Comparison of ENCODE assay signal across 19 mouse cellular contexts in genomic region chr17:67047697-67048096, GRCm38 (mm10).
A peak's percentile ranks its signal among the peaks of the same experiment; 100 is the strongest.
DNase-seq lines count a peak whose midpoint lies in the region; ATAC-seq and TF ChIP-seq lines count a peak whose summit lies in the region.
"Had no signal": no experiment of that assay in that cellular context is flagged by ENCODE, and none has a peak within 500 bp of the region (broad histone marks: within the 10 kb centered on the region; RNA-seq: fewer than 3 reads in every experiment).

No protein-coding gene starts in this region.

- no peak overlapping the region for H3K9ac ChIP-seq in forebrain, embryonic 12.5 days
- peak overlapping the region; percentile 49 for H3K9ac ChIP-seq in hindbrain, embryonic 14.5 days
- H3K9ac ChIP-seq in midbrain, embryonic 16.5 days (ENCODE audit: low read depth, low read length), result peak overlapping the region; percentile 50
- H3K9ac ChIP-seq: liver, embryonic 13.5 days had no signal

- H3K4me2 ChIP-seq in forebrain, embryonic 12.5 days, result peak overlapping the region; percentile 4
- peak overlapping the region; percentile 42 for H3K4me2 ChIP-seq in hindbrain, embryonic 14.5 days (replicated peaks)
- H3K4me2 ChIP-seq in midbrain, embryonic 16.5 days (ENCODE audit: low read length), result peak overlapping the region; percentile 41
- H3K4me2 ChIP-seq: liver, embryonic 13.5 days had no signal

- no peaks in the 10 kb centered on the region for H3K36me3 ChIP-seq in forebrain, embryonic 12.5 days (replicated peaks)
- H3K36me3 ChIP-seq in hindbrain, embryonic 14.5 days (replicated peaks; ENCODE audit: control insufficient read depth, insufficient read depth), result no peaks in the 10 kb centered on the region
- no peaks in the 10 kb centered on the region for H3K36me3 ChIP-seq in midbrain, embryonic 16.5 days (ENCODE audit: control insufficient read depth, insufficient read depth, low read length)
- H3K36me3 ChIP-seq: liver, embryonic 13.5 days had no signal

- WGBS in forebrain, embryonic 12.5 days, result 34% methylated on average over 4 of the region's 4 CpGs
- 34% methylated on average over 4 of the region's 4 CpGs for WGBS in hindbrain, embryonic 14.5 days
- WGBS in midbrain, embryonic 16.5 days, result 35% methylated on average over 4 of the region's 4 CpGs

- no peak for TF ChIP-seq CTCF in left cerebral cortex, adult 2 months (IDR thresholded peaks at IDR 0.05)

- H3K4me1 ChIP-seq in forebrain, embryonic 12.5 days, result peaks cover 6% of the 10 kb centered on the region; the same call in 1 of the 2 replicates
- H3K4me1 ChIP-seq in hindbrain, embryonic 14.5 days (replicated peaks; ENCODE audit: control insufficient read depth, insufficient read depth, low read length), result peaks cover 12% of the 10 kb centered on the region
- no peaks in the 10 kb centered on the region for H3K4me1 ChIP-seq in midbrain, embryonic 16.5 days (ENCODE audit: control insufficient read depth, insufficient read depth, low read length)
- H3K4me1 ChIP-seq: liver, embryonic 13.5 days had no signal

- no peaks in the 10 kb centered on the region for H3K27me3 ChIP-seq in forebrain, embryonic 12.5 days
- H3K27me3 ChIP-seq in hindbrain, embryonic 14.5 days (ENCODE audit: control insufficient read depth, insufficient read depth, low read length), result no peaks in the 10 kb centered on the region
- no peaks in the 10 kb centered on the region for H3K27me3 ChIP-seq in midbrain, embryonic 16.5 days (ENCODE audit: control insufficient read depth, insufficient read depth, low read depth, low read length)
- H3K27me3 ChIP-seq: CH12.LX; liver, embryonic 13.5 days had no signal

- no peaks in the 10 kb centered on the region for H3K9me3 ChIP-seq in forebrain, embryonic 12.5 days
- no peaks in the 10 kb centered on the region for H3K9me3 ChIP-seq in hindbrain, embryonic 14.5 days (ENCODE audit: control insufficient read depth, low read length)
- no peaks in the 10 kb centered on the region for H3K9me3 ChIP-seq in midbrain, embryonic 16.5 days (replicated peaks; ENCODE audit: control insufficient read depth, low read length, poor library complexity, severe bottlenecking)
- H3K9me3 ChIP-seq: liver, embryonic 13.5 days had no signal

- intact Hi-C loops in left cerebral cortex, adult 2 months (cut with DNase I), result no loop called here

- ATAC-seq in forebrain, embryonic 12.5 days (ENCODE audit: low FRiP score), result 0 out of 2 replicates have a peak, but pooled peaks have one; percentile 27
- ATAC-seq in hindbrain, embryonic 14.5 days (ENCODE audit: low FRiP score), result peak; percentile 21; the same call in 1 of the 2 replicates
- ATAC-seq in midbrain, embryonic 16.5 days, result peak; percentile 26; the same call in 1 of the 2 replicates
- ATAC-seq: lung, postnatal 0 days had no signal

- no peak overlapping the region for H3K4me3 ChIP-seq in forebrain, embryonic 12.5 days (replicated peaks)
- 0 out of 2 replicates have a peak overlapping the region, but pooled peaks have one; percentile 15 for H3K4me3 ChIP-seq in hindbrain, embryonic 14.5 days (replicated peaks; ENCODE audit: low read length)
- H3K4me3 ChIP-seq in midbrain, embryonic 16.5 days (ENCODE audit: low read depth, low read length), result peak overlapping the region; percentile 27
- H3K4me3 ChIP-seq in left cerebral cortex, adult 2 months, result no peak overlapping the region
- H3K4me3 ChIP-seq: heart, adult 2 months; liver, embryonic 13.5 days had no signal

- DNase-seq in embryo, embryonic 10.5 days (ENCODE audit: low spot score), result peak; percentile 3
- DNase-seq in embryo, embryonic 10 days (ENCODE audit: low spot score), result no peak
- no peak for DNase-seq in hindbrain, embryonic 14.5 days (ENCODE audit: low spot score)
- no peak for DNase-seq in adrenal gland, adult (ENCODE audit: inconsistent age in 2 of 2, low spot score in 1 of 2)
- no peak for DNase-seq in lung, postnatal 25 days (ENCODE audit: low spot score)
- no peak for DNase-seq in left cerebral cortex, adult 2 months (ENCODE audit: extremely low spot score in 1 of 2, low spot score in 2 of 2)
- DNase-seq: heart, adult 2 months; heart, postnatal 14 days; kidney, adult 11 months; kidney, postnatal 14 days; layer of hippocampus, adult 9-11 months; left cerebral cortex, postnatal 4 days; liver, embryonic 13.5 days; thymus, postnatal 25 days had no signal

- no peak overlapping the region for H3K27ac ChIP-seq in forebrain, embryonic 12.5 days
- H3K27ac ChIP-seq in hindbrain, embryonic 14.5 days, result peak overlapping the region; percentile 47; the same call in 1 of the 2 replicates
- peak overlapping the region; percentile 44 for H3K27ac ChIP-seq in midbrain, embryonic 16.5 days (ENCODE audit: low read length)
- H3K27ac ChIP-seq in left cerebral cortex, adult 2 months, result no peak overlapping the region
- H3K27ac ChIP-seq: heart, adult 2 months; liver, embryonic 13.5 days; stomach, postnatal 0 days had no signal

Comparison
In these comparisons a context has a peak if more than half of its experiments do, and no peak if none do; other contexts are left out.
1. H3K27ac ChIP-seq: peak in hindbrain, embryonic 14.5 days (single experiment) and midbrain, embryonic 16.5 days (single experiment); none in forebrain, embryonic 12.5 days (single experiment) and left cerebral cortex, adult 2 months (single experiment).
2. H3K4me3 ChIP-seq: peak in hindbrain, embryonic 14.5 days (single experiment) and midbrain, embryonic 16.5 days (single experiment); none in forebrain, embryonic 12.5 days (single experiment) and left cerebral cortex, adult 2 months (single experiment).
3. Peak in every context shown above with its lines, with median percentiles within 50 percentile points of each other: ATAC-seq and H3K4me2 ChIP-seq.